Mouse (Mus musculus): ENCODE data around the gene Ubp1.
"Not testable (repeated sequence)": the region's sequence is repeated elsewhere in the genome, so short reads cannot be mapped to it uniquely, and the experiment has no call there.

The Ubp1 gene

GRCm38 (mm10) chr9:113930534-113931374 lies at the start of gene Ubp1:
TSS of gene Ubp1 (plus strand) at chr9:113930934.
- peak; percentile 98 for DNase-seq (ENCODE audit: low spot score)

- DNase-seq (ENCODE audit: low spot score): no peak
Measured at GRCm38 (mm10) chr9:113894903-113895302, 35.8 kb upstream of the Ubp1 start.

DNA sequence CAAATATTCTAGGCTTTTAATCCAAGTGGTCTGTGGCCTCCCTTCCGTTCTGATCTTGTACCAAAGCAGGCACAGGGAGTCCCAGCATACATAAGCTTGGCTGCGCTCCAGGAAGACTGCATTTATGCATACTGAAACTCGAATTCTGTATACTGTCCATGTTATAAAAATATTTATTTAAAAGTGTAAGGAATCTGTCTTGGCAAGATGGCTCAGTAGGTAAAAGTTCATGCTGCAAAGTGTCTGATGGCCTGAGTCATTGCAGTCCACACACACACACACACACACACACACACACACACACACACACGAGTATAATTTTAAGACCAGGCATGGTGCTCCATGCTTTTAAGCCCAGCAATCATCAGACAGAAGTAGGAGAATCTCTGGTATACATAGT lies 27.6 kb upstream of the Ubp1 start:
- DNase-seq (ENCODE audit: low spot score): no peak

- not testable (repeated sequence) for DNase-seq (ENCODE audit: low spot score)
Measured at GRCm38 (mm10) chr9:113904315-113904714, 26.4 kb upstream of the Ubp1 start.

- DNase-seq (ENCODE audit: low spot score): no peak
Measured at GRCm38 (mm10) chr9:113915789-113916188, 14.9 kb upstream of the Ubp1 start.

DNA sequence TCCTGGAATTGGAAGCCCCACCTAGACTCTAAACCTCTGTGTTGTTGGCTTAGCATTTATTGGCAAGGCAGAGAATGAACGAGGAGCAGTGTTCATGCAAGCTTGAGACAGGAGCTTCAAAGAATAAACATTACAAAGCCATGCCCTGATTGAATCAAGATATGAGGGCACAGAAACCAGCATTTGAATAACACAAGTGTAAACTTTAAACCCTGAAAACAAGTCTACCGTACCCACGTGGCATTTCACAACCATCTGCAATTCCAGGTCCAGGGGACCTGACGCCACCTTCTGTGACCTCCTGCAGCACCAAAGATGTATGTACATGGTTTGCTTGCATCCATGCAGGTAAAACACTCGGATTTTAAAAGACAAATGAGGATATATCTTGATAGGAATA lies 8.1 kb upstream of the Ubp1 start:
- DNase-seq (ENCODE audit: low spot score): no peak

GRCm38 (mm10) chr9:113924883-113925282 lies 5.9 kb upstream of the Ubp1 start:
- DNase-seq (ENCODE audit: low spot score): no peak

GRCm38 (mm10) chr9:113928591-113928990 lies 2.1 kb upstream of the Ubp1 start:
- no peak for DNase-seq (ENCODE audit: low spot score)

DNA sequence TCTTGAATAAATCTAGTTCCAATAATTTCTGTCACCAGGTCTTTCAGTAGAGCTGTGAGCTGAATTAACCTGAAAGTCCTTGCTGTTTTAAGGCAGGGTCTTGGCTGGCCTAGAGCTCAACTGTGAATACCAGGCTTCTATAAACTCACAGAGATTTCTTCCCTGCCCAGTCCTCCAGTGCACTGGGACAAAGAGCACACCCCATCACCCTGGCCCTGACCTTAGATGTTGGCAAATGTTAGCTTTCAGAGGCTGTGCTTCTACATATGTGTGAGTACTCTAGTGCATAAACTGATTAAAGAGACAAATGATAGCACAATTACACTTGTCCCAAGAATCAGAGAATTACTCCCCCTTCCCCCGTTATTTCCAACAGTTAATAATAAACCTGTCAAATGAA lies 1.1 kb upstream of the Ubp1 start:
- DNase-seq (ENCODE audit: low spot score): no peak

DNA sequence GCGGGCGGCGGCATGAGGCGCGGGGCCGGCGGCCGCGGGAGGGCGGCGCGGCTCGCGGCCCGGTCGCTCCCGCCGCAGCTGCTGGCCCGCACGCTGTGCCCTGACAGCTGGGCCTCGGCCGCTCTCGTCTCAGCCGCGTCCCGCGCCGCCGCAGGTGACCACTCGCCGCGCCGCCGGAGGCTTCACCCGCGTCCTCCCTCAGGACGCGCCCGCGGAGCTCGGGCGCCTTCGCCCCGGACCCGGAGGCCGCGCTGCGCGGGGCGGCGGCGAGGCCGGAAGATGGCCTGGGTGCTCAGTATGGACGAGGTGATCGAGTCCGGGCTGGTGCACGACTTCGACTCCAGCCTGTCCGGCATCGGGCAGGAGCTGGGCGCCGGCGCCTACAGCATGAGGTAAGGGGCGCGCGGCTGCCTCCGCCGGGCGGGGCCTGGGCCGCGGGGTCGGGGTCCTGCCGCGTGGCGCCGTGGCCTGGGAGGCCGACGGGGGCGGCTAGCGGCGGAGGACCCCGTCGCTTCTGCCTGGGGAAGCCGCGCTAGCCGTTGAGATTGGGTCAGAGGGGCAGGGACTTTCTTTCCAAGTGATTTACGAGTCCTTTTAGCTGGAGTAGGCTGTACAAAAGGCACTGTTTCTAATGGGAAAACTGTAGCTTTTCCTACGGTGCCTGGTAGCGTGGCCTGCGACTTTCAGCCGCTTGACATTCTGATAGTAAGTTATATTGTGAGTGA lies 803 bp downstream of the Ubp1 start:
- DNase-seq (ENCODE audit: low spot score): peak; percentile 2

DNA sequence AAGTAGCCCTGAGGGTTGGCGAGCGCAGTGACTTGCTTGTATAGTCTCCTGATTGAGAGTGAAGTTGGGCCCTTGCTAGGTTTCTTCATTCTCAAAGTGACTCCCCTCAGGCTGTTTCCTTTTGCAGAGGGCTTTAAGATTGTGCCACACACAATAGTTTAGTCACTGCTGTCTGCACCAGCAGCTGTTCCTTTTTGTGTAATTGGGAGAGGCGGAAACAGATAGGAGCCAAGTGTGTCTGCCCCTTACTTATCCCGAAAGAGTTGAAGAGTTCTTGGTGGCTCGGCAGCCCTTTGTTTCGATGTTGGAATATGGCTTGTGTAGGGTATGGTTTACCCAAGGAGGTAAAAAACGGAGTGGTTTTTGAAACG lies 1.4 kb downstream of the Ubp1 start:
- no peak for DNase-seq (ENCODE audit: low spot score)

GRCm38 (mm10) chr9:113932501-113932900 lies 1.8 kb downstream of the Ubp1 start:
- peak; percentile 10 for DNase-seq (ENCODE audit: low spot score)

DNA sequence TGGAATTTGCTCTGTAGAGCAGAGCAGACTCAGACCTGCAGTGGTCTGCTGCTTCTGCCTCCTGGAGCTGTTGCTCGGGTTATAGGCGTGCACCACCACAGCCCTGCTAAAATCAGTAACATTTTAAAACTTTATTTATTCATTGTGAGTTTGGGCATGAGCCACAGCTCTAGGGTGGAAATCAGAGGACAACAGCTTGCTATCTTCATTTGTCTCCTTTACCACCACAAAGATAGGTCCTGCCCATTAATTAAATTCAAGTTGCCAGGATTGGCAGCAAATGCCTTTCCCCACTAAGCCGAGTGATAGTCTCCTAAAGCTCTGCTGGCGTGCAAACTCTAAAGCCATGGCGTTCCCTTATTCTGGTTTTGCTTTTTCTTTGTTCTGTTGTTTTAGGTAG lies 4.9 kb downstream of the Ubp1 start:
- no peak for DNase-seq (ENCODE audit: low spot score)

GRCm38 (mm10) chr9:113939063-113939850 lies 8.5 kb downstream of the Ubp1 start:
- DNase-seq (ENCODE audit: low spot score): no peak

DNA sequence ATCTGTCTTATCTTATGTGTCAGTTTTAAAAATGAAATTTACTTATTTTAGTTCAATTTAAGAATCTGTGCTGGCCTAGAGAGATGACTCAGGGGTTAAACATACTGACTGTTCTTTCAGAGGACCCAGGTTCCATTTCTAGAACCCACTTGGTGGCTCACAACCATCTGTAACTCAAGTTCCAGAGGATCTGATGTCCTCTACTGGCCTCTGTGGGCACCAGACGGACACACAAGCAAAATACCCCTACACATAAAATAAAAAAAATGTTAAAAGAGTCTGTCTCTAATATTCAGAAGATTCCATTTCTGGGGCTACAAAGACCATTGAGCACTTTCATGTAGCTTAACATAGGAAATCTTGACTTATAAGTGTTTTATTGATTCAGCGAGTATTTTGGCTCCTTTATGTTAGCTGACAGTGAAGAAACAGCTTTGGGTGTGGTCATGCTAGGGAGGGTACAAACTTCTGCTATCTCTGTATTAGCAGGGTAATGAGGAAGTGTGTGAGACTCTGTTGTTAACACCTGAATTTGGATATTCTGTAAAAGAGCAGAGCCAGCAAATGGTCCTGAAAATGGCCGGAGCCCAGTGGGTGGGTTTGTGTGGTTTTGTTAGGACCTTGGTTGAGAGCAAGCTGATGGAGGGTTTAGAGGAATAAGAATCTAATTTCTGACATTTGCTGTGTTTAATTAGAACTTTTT lies 10.5 kb downstream of the Ubp1 start:
- DNase-seq (ENCODE audit: low spot score): no peak

GRCm38 (mm10) chr9:113943372-113943771 lies 12.6 kb downstream of the Ubp1 start:
- no peak for DNase-seq (ENCODE audit: low spot score)

DNA sequence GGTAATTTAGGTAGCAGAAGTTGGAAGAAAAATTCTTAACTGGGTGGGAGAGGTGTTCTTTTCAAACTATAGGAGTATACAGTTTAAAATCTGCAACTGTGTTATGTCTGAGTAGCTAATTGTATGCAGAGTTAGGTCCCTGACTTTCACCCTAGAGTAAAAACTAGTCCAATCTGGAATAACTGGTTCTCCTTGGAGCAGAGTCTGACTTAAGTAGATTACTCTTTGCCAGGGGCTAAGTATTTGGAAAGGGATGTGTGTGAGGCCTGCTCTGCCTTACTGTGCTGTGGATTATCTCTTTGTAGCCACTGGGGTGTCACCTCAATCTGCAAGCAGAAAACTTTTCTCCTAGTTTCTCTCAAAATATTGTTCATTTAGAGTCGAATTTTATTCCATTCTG lies 16.5 kb downstream of the Ubp1 start:
- DNase-seq (ENCODE audit: low spot score): no peak

DNA sequence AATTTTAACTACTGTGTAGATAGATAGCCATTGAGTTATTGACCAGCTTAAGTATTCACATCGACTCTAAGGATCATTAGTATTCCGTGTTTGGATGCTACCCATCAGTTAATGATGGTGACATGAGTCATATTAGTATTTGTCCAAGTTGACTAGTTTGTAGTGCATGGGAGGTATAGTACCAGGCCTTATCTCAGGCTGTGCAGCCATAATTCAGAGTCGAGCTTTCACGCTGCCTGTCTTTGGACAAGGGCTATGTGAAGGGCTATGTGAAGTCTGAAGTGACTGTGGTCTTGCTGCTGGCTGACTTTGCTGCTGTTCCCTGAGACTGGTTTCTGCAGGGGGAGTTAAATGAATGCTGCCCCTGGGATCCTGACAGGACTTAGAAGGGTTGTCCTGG lies 27.0 kb downstream of the Ubp1 start:
- DNase-seq (ENCODE audit: low spot score): no peak

DNA sequence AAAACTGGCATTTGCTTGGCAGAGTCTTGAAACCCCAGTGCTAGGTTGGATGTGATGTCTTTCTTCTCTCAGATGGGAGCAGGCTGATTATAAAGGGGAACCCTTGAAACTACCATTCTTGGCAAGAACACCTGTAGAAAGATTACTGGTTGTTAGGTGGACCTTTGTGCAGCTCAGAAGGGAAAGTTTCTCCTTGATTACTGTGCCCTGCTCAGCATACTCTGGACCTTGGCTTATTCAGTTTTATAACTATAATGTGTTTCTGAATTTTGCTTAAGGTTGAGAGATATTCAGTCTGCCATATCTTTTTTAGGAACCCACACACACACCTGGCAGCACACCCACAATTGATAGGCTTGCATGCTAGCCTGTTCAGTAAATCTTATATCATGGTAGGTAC lies 33.0 kb downstream of the Ubp1 start:
- no peak for DNase-seq (ENCODE audit: low spot score)

- DNase-seq (ENCODE audit: low spot score): no peak
Measured at GRCm38 (mm10) chr9:113964415-113964814, 33.7 kb downstream of the Ubp1 start.

- DNase-seq (ENCODE audit: low spot score): no peak
Measured at GRCm38 (mm10) chr9:113966838-113967237, 36.1 kb downstream of the Ubp1 start.

DNA sequence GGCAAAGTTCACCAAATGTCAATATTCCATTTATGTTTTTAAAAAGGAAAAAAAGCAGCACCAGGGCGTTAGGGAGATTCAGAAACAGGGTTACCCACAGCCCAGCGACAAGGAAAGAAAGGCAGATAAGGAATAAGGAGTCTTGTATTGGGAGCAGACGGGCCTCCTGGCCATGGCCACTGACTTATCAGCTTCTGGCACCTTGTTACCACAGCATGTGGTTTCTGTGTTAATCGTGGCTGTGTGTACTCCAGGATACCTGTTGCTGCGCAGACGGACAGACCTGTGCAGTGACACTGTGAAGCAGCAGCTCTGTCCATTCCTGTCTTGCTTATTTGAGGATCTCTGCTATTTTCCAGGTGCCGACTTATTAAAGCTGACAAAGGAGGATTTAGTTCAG lies 38.2 kb downstream of the Ubp1 start:
- no peak for DNase-seq (ENCODE audit: low spot score)
